Mouse (Mus musculus) small intestine, adult 2 months (tissue): Measurements from ENCODE around the gene Cdc14a. TPM values are rescaled to one million over a fixed set of nuclear protein-coding genes. Genes with fewer than 3 reads are reported as not detected.

ENCODE experiments used
- H3K27ac ChIP-seq: fragments of 200-500 bp; 2 replicates; pipeline ENCODE4 v1.5.1; 2012; ENCODE audit warnings: low read depth, low read length, control low read depth, inconsistent platforms; ENCODE audit not compliant: insufficient read depth
- H3K27me3 ChIP-seq: fragments of 200-500 bp; 2 replicates; pipeline ENCODE4 v1.6.1; 2012; ENCODE audit warnings: mild to moderate bottlenecking, moderate library complexity, low read length, inconsistent platforms; ENCODE audit not compliant: control insufficient read depth, insufficient read depth
- H3K36me3 ChIP-seq: fragments of 200-500 bp; 2 replicates; pipeline ENCODE4 v1.6.1; 2012; ENCODE audit warnings: mild to moderate bottlenecking, low read length, control low read depth, inconsistent platforms; ENCODE audit not compliant: control insufficient read depth, insufficient read depth
- H3K4me1 ChIP-seq: fragments of 200-500 bp; 2 replicates; pipeline ENCODE4 v1.6.1; 2012; ENCODE audit warnings: low read length, inconsistent platforms, mixed read lengths; ENCODE audit not compliant: control insufficient read depth, insufficient read depth, insufficient read length
- H3K4me3 ChIP-seq: fragments of 200-500 bp; 2 replicates; pipeline ENCODE4 v1.5.1; 2012; ENCODE audit warnings: low read depth, mild to moderate bottlenecking, control low read depth, inconsistent platforms, low read length, moderate library complexity
- CTCF ChIP-seq: fragments of 200-500 bp; IDR thresholded peaks from 2 replicates; pipeline ENCODE4 v1.5.1; 2012; ENCODE audit warnings: low read depth, mild to moderate bottlenecking, control low read depth, inconsistent platforms, low read length, moderate library complexity, mixed read lengths; ENCODE audit not compliant: insufficient replicate concordance, insufficient read length; ENCODE audit errors: extremely low read depth
- POLR2A ChIP-seq: fragments of 200-500 bp; IDR thresholded peaks from 2 replicates; pipeline ENCODE4 v1.6.1; 2012; ENCODE audit warnings: low read depth, mild to moderate bottlenecking, control low read depth, inconsistent platforms, low read length, moderate library complexity
- WGBS: fragments of 180-500 bp; shearing (Covaris S2); methylation state at CpG from one replicate; pipeline ENCODE4 v1.1.7; 2018; 5-methylcytosine and 5-hydroxymethylcytosine counted together
- polyA plus RNA-seq: library from polyadenylated mRNA; depleted of rRNA; stranded (reverse); fragments of >200 nt; gene quantifications from 2 replicates; pipeline ENCODE4 v1.2.3, GENCODE M21; 2012

Cdc14a gene
- polyA plus RNA-seq, 1 experiment = 8.6 TPM

- TF ChIP-seq POLR2A (no peak), CTCF (no peak)
- H3K27me3 ChIP-seq = no peaks in the 10 kb centered on the region
- no peaks in the 10 kb centered on the region for H3K4me1 ChIP-seq
- WGBS = 81% methylated on average over 9 of the region's 9 CpGs
- H3K27ac ChIP-seq = no peak overlapping the region
- H3K36me3 ChIP-seq = peaks cover 29% of the 10 kb centered on the region
- no peak overlapping the region for H3K4me3 ChIP-seq
These were observed 133.6 kb downstream of the Cdc14a start for GRCm38 (mm10) chr3:116290041-116290815.

GRCm38 (mm10) chr3:116288833-116289232 lies 135.0 kb downstream of the Cdc14a start:
- 89% methylated on average over 6 of the region's 6 CpGs for WGBS

GRCm38 (mm10) chr3:116284735-116285134 lies 139.1 kb downstream of the Cdc14a start:
- Histone ChIP-seq H3K4me3 (no peak overlapping the region), H3K4me1 (no peaks in the 10 kb centered on the region), H3K27me3 (no peaks in the 10 kb centered on the region), H3K36me3 (peaks cover 11% of the 10 kb centered on the region), H3K27ac (no peak overlapping the region)
- TF ChIP-seq CTCF (no peak), POLR2A (no peak)
- 98% methylated on average over 4 of the region's 4 CpGs for WGBS

More at GRCm38 (mm10) chr3:116288833-116289232, 135.0 kb downstream of the Cdc14a start:
- H3K4me3 ChIP-seq = no peak overlapping the region
- no peak for TF ChIP-seq CTCF
- TF ChIP-seq POLR2A = no peak
- H3K27ac ChIP-seq = no peak overlapping the region
- no peaks in the 10 kb centered on the region for H3K4me1 ChIP-seq
- H3K36me3 ChIP-seq = peaks cover 25% of the 10 kb centered on the region
- H3K27me3 ChIP-seq = no peaks in the 10 kb centered on the region

GRCm38 (mm10) chr3:116283996-116284395 lies 139.8 kb downstream of the Cdc14a start:
- WGBS = 85% methylated on average over 2 of the region's 2 CpGs
- TF ChIP-seq CTCF = no peak
- TF ChIP-seq POLR2A = no peak
- peaks cover 10% of the 10 kb centered on the region for H3K36me3 ChIP-seq
- H3K4me1 ChIP-seq = no peaks in the 10 kb centered on the region
- no peaks in the 10 kb centered on the region for H3K27me3 ChIP-seq
- no peak overlapping the region for H3K4me3 ChIP-seq
- H3K27ac ChIP-seq = no peak overlapping the region

- TF ChIP-seq POLR2A (no peak), CTCF (no peak)
- WGBS = 91% methylated on average over 6 of the region's 6 CpGs
These were observed 142.2 kb downstream of the Cdc14a start for GRCm38 (mm10) chr3:116281663-116282062.

GRCm38 (mm10) chr3:116277146-116277545 lies 146.7 kb downstream of the Cdc14a start:
- WGBS = 80% methylated on average over 8 of the region's 8 CpGs

More at GRCm38 (mm10) chr3:116281663-116282062, 142.2 kb downstream of the Cdc14a start:
- Histone ChIP-seq H3K36me3 (peaks cover 13% of the 10 kb centered on the region), H3K4me3 (no peak overlapping the region), H3K27ac (no peak overlapping the region), H3K27me3 (no peaks in the 10 kb centered on the region), H3K4me1 (no peaks in the 10 kb centered on the region)

GRCm38 (mm10) chr3:116271679-116272078 lies 152.2 kb downstream of the Cdc14a start:
- H3K4me3 ChIP-seq = no peak overlapping the region
- H3K27ac ChIP-seq = no peak overlapping the region
- TF ChIP-seq POLR2A = no peak
- no peak for TF ChIP-seq CTCF
- H3K4me1 ChIP-seq = no peaks in the 10 kb centered on the region
- peaks cover 5% of the 10 kb centered on the region; the same call in 1 of the 2 replicates for H3K36me3 ChIP-seq
- no peaks in the 10 kb centered on the region for H3K27me3 ChIP-seq
- 71% methylated on average over 6 of the region's 6 CpGs for WGBS

More at GRCm38 (mm10) chr3:116277146-116277545, 146.7 kb downstream of the Cdc14a start:
- Histone ChIP-seq H3K4me3 (no peak overlapping the region), H3K27me3 (no peaks in the 10 kb centered on the region), H3K27ac (no peak overlapping the region), H3K36me3 (peaks cover 15% of the 10 kb centered on the region), H3K4me1 (no peaks in the 10 kb centered on the region)
- no peak for TF ChIP-seq CTCF
- no peak for TF ChIP-seq POLR2A
